Mouse (Mus musculus): ENCODE measurements around the gene Itgax.

Gene Itgax

DNA sequence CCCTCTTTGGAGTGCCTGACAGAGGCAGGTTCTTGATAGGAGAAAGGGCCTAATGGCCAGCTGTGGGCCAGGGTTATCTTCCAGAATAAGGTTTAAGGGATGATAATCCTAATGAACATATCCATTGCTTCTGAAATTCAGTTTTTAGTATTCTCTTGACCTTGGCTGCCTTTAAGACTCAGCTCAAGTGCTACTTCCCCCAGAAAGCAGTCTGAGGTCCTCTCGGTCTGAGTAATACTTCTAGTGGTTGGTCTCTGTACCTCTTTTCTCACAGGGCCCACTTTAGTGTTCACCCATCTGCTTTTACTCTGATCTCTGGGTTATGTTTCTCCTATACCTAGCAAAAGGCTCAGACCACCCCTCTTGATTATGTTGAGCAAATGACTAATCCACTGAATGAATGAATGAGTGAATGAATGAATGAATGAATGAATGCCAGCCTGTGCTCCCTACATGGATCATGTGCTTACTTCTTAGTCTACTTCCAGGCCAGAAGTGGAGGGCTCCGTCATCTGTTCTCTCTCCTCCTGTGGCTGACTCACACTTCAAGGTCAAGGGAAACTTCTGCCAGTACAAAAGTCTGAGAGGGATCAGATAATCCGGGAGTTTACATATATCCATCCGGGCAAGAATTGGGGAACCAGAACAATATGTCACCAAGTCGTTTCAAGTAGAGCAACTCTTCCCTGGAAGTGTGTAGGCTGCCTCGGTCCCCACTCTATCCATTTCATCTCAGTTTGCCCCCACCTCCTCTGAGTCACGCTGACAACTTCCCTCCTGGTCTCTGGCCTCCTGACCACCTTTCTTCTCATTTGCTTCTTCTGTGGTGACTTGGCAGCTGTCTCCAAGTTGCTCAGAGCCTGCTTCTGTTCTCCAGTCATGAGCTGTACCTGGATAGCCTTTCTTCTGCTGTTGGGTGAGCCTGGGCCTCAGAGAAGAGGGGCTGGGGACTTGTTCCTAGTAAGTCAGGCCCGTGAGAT is at the start of gene Itgax:
Itgax (plus strand) TSS at position 807 of the 980 bp plus-strand sequence.
- DNase-seq (ENCODE audit: low spot score): peak; percentile 38

DNA sequence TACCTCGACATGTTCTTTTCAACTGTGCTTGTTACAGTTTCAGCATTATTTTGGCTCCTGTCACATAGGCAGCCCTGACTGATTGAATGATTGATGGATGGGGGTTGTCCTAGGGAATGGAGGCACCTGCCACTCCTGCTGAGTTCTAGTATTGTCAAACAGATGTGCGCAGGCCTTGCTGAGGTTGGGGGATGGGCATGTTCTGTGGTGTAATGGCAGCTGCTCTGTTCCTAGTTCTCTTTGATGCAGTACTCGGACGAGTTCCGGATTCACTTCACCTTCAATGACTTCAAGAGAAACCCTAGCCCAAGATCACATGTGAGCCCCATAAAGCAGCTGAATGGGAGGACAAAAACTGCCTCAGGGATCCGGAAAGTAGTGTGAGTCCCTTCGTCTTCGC is 49.3 kb upstream of the Itgax start:
- DNase-seq (ENCODE audit: low spot score): no peak

- DNase-seq (ENCODE audit: low spot score): no peak
Observed at GRCm38 (mm10) chr7:128089141-128089540, 40.2 kb upstream of the Itgax start.

DNA sequence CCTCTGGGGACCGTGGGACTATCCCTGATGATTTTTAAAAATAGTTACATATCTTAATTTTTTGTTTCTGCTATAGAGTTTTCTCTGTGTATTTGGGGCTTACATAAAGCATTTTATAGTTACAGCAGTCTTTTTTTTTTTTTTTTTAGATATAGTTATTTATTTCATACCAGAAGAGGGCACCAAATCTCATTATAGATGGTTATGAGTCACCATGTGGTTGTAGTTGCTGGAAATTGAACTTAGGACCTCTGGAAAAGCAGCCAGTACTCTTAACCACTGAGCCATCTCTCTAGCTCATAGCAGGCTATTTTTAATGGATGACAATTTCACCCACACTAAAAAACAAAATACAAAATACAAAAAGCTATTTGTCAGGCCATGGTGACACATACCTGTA is 31.2 kb upstream of the Itgax start:
- DNase-seq (ENCODE audit: low spot score): no peak

GRCm38 (mm10) chr7:128100742-128101357 is 28.5 kb upstream of the Itgax start:
- no peak for DNase-seq (ENCODE audit: low spot score)

DNA sequence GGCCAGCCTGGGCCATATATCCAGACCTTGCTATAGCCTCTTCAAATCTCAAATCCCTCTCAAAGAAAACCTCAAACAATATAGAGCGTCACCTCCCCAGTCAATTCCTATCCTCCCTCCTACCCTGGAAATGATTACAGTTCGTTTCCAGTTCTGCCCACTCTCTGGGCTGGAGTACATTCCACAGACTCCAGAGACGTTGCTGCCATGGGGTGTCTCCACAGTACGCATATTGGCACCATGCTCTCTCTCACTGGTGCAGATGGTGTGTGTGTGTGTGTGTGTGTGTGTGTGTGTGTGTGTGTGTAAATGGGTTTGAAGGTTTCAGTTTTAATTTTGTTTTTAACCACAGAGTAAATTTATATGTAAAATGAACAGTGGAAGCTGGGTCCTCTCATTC is 24.1 kb upstream of the Itgax start:
- no peak for DNase-seq (ENCODE audit: low spot score)

- no peak for DNase-seq (ENCODE audit: low spot score)
Observed at GRCm38 (mm10) chr7:128107462-128107861, 21.9 kb upstream of the Itgax start.

DNA sequence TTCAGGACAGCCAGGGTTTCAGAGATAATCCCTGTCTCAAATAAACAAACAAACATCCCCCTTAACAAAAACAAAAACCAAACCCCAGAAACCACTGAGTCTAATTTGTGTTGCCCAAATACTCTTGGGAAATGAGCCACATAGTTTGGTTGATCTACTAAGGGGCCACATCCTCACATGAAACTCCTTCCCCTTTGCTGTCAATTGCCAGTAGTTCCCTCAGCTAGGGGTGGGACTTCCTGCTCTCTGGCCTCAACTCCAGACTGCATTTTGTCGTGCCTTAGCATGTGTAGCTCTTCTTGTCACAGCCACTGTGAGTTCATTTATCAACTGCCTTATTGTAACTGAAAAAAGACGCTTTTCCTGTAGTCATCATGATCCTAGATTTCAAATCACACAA is 19.0 kb upstream of the Itgax start:
- DNase-seq (ENCODE audit: low spot score): no peak

GRCm38 (mm10) chr7:128112131-128112530 is 17.2 kb upstream of the Itgax start:
- DNase-seq (ENCODE audit: low spot score): no peak

DNA sequence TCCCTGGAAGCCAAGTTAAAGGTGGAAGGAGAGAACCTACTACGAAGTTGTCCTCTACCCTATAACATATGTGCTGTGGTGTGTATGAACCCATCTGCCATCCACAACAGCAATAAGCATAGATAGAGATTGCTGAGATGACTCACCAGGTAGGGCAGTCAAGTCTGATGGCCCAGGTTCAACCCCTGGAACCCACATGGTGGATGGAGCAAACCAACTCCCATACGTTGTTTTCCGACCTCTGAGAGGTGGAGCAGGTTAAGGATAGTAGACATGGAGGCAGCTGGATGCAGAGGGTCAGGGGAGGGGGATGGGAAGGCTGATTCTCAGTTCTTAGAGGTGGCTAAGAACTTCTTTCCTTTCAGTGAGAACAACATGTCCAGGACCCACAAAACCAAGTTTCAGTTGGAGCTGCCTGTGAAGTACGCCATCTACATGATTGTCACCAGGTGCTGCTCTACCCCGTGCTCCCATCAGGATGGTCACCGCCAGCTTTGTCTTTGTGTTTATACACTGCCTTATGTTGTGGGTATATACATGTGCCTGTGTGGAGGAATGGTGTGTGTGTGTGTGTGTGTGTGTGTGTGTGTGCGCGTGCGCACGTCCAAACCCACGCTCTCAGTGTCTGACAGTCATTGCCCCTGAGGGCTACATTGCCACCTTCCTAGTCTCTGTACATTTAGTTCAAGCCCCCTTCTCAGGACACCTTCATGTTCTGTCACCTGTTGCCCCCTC is 14.8 kb upstream of the Itgax start:
- no peak for DNase-seq (ENCODE audit: low spot score)

GRCm38 (mm10) chr7:128115211-128115958 is 14.0 kb upstream of the Itgax start:
- DNase-seq (ENCODE audit: low spot score): no peak

- no peak for DNase-seq (ENCODE audit: low spot score)
Observed at GRCm38 (mm10) chr7:128116396-128116795, 13.0 kb upstream of the Itgax start.

DNA sequence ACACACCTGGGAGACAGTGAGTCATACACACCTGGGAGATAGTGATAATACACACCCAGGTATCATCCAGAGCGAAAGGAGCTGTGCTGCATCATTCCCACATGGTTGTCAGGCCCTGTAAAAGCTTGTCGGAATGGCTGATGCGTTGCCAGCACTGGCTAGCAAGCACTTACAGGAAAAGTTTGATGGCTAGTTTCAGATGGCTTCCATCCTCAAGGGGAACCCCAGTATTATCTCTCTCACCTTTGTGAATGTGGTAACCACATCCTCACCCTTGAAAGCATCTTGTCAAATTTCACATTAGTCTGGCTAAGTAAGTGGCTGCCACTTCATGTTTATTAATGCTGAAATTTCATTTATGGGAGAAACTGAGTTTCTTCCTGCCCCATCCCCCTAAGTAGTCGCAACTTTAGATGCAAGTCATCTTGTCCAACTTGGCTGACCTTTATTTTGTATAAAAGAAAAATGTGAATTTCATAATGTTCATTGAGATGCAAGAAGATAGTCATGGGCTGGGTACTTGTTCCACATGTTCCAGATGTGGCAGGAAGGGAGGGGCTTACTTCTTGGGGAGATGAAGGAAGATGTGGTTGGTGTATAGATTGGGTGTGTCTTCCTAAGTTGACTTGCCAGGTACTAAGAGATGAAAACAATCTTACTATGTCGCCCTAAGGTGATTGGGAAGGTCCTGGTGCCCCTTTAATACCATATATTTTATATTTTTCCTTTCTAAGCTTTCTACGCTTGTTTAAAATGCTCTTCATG is 9.4 kb upstream of the Itgax start:
- DNase-seq (ENCODE audit: low spot score): no peak

GRCm38 (mm10) chr7:128132148-128132547 is 2.8 kb downstream of the Itgax start:
- DNase-seq (ENCODE audit: low spot score): no peak

DNA sequence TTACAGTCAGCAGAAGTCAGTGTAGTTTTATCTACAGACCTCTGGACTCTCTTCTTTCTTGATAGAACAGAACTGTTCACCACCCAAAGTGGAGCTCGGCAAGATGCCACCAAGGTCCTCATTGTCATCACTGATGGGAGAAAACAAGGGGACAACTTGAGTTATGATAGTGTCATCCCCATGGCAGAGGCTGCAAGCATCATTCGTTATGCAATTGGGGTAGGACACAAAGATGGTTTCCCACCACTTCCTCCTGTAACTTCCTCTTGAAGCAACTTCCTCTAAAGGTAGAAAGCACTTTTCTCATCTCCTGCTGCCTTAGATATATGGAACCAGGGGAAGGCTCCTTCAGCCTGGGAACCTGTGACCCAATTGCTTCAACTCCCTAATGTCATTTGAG is 4.2 kb downstream of the Itgax start:
- DNase-seq (ENCODE audit: low spot score): no peak

DNA sequence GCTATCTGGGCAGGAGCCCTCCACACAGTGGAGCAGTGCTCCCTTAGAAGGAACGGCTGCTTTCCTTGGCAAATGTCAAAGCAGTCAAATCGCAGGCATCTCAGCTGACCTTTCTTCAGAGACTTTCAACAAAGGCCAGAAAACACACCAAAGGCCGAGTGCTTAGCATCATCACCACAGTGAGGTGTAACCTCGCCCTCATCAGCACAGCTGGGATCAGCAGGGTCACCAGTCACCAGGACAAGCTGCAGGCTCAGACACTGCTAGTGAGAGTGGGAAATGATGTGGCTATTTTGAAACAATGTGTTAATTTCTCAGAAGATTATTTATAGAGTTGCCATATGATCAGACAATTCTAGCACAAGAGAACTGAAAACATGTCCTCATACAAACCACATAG is 7.6 kb downstream of the Itgax start:
- no peak for DNase-seq (ENCODE audit: low spot score)

GRCm38 (mm10) chr7:128139611-128140010 is 10.3 kb downstream of the Itgax start:
- no peak for DNase-seq (ENCODE audit: low spot score)

DNA sequence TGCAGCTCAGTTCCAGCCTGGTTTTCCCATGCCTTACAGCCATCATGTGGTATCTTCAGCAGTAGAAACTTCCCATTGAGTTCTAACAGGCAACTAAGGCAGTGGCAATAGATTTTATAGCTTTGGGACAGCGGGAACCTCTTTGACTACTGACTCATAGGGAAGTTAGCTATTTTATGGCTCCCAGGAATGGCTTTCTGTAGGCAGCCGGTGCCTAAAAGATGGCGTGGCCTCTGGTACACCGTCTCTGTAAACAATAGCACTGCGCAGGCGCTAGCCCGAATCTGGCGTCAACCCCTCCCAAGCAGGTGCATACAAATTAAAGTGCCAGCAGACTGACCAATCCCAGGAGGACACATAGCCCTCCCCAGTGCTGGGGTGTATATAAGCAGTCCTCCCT is 21.6 kb downstream of the Itgax start:
- no peak for DNase-seq (ENCODE audit: low spot score)

- no peak for DNase-seq (ENCODE audit: low spot score)
Observed at GRCm38 (mm10) chr7:128154076-128154475, 24.7 kb downstream of the Itgax start, which contains the start of gene Itgad. Gene Itgad (plus strand): TSS chr7:128154376.

GRCm38 (mm10) chr7:128154924-128155323 is 25.6 kb downstream of the Itgax start:
- DNase-seq (ENCODE audit: low spot score): peak; percentile 17

Data from ovary, adult 18-20 months (tissue).